Mouse (Mus musculus) lung, postnatal 0 days (tissue): ENCODE data around the gene Ugt1a5.

Experiments used
- CTCF ChIP-seq: IDR thresholded peaks from 2 replicates; pipeline ENCODE4 v1.5.1; 2016; ENCODE audit warnings: antibody characterized with exemption, mild to moderate bottlenecking
- EP300 ChIP-seq: IDR thresholded peaks from 2 replicates; pipeline ENCODE4 v1.6.1; 2016; ENCODE audit warnings: antibody characterized with exemption, mild to moderate bottlenecking, control low read depth

GRCm38 (mm10) chr1:88264869-88265240, 99.0 kb downstream of the Ugt1a5 start:
- TF ChIP-seq CTCF (no peak), EP300 (no peak)
